Mouse (Mus musculus): Measurements from ENCODE around the gene Ace2. TPM values are rescaled to one million over a fixed set of nuclear protein-coding genes. Genes with fewer than 3 reads are reported as not detected.

Ace2 gene
- polyA plus RNA-seq, 1 experiment from 2014 or later: 0.08 TPM

GRCm38 (mm10) chrX:164145463-164146250, 6.5 kb downstream of the Ace2 start:
- Histone ChIP-seq H3K27ac (no peak overlapping the region), H3K36me3 (replicated peaks) (no peaks in the 10 kb centered on the region), H3K9ac (no peak overlapping the region), H3K9me3 (no peaks in the 10 kb centered on the region), H3K4me1 (no peaks in the 10 kb centered on the region), H3K4me3 (no peak overlapping the region), H3K4me2 (no peak overlapping the region), H3K27me3 (replicated peaks) (no peaks in the 10 kb centered on the region; the same call in 1 of the 2 replicates)
- no peak for ATAC-seq (replicated peaks)
- 89% methylated on average over 6 of the region's 6 CpGs for WGBS

- H3K36me3 ChIP-seq (replicated peaks): no peaks in the 10 kb centered on the region
- no peaks in the 10 kb centered on the region for H3K27me3 ChIP-seq (replicated peaks)
- H3K9me3 ChIP-seq: no peaks in the 10 kb centered on the region
- no peak overlapping the region for H3K4me2 ChIP-seq
- 63% methylated on average over 2 of the region's 2 CpGs for WGBS
- H3K4me1 ChIP-seq: no peaks in the 10 kb centered on the region
- no peak overlapping the region for H3K9ac ChIP-seq
- ATAC-seq (replicated peaks): no peak
- H3K4me3 ChIP-seq: no peak overlapping the region
- no peak overlapping the region for H3K27ac ChIP-seq
Measured at GRCm38 (mm10) chrX:164152703-164153102, 13.6 kb downstream of the Ace2 start.

GRCm38 (mm10) chrX:164153606-164154005, 14.5 kb downstream of the Ace2 start:
- no peaks in the 10 kb centered on the region for H3K9me3 ChIP-seq
- H3K27me3 ChIP-seq (replicated peaks): no peaks in the 10 kb centered on the region
- H3K4me1 ChIP-seq: no peaks in the 10 kb centered on the region
- no peak overlapping the region for H3K4me3 ChIP-seq
- H3K9ac ChIP-seq: no peak overlapping the region
- no peak for ATAC-seq (replicated peaks)
- H3K27ac ChIP-seq: no peak overlapping the region
- H3K36me3 ChIP-seq (replicated peaks): no peaks in the 10 kb centered on the region
- H3K4me2 ChIP-seq: no peak overlapping the region

GRCm38 (mm10) chrX:164154594-164154993, 15.5 kb downstream of the Ace2 start:
- H3K36me3 ChIP-seq (replicated peaks): no peaks in the 10 kb centered on the region
- H3K9me3 ChIP-seq: no peaks in the 10 kb centered on the region
- no peaks in the 10 kb centered on the region for H3K4me1 ChIP-seq
- no peak for ATAC-seq (replicated peaks)
- H3K9ac ChIP-seq: no peak overlapping the region
- H3K4me2 ChIP-seq: no peak overlapping the region
- no peak overlapping the region for H3K4me3 ChIP-seq
- H3K27me3 ChIP-seq (replicated peaks): peaks cover under 1% of the 10 kb centered on the region; the same call in 1 of the 2 replicates
- no peak overlapping the region for H3K27ac ChIP-seq
- WGBS: 86% methylated on average over 5 of the region's 5 CpGs

GRCm38 (mm10) chrX:164164681-164165080, 25.5 kb downstream of the Ace2 start:
- H3K36me3 ChIP-seq (replicated peaks): no peaks in the 10 kb centered on the region
- H3K27me3 ChIP-seq (replicated peaks): peaks cover 2% of the 10 kb centered on the region; the same call in 1 of the 2 replicates
- no peaks in the 10 kb centered on the region for H3K9me3 ChIP-seq
- no peak overlapping the region for H3K4me3 ChIP-seq
- ATAC-seq (replicated peaks): no peak
- H3K4me1 ChIP-seq: no peaks in the 10 kb centered on the region
- no peak overlapping the region for H3K9ac ChIP-seq
- H3K4me2 ChIP-seq: no peak overlapping the region
- WGBS: 83% methylated on average over 1 of the region's 1 CpGs
- H3K27ac ChIP-seq: no peak overlapping the region

- WGBS: 75% methylated on average over 2 of the region's 2 CpGs
- Histone ChIP-seq H3K4me2 (no peak overlapping the region), H3K9ac (no peak overlapping the region), H3K4me1 (no peaks in the 10 kb centered on the region), H3K27me3 (replicated peaks) (peaks cover 6% of the 10 kb centered on the region; the same call in 1 of the 2 replicates), H3K9me3 (no peaks in the 10 kb centered on the region), H3K36me3 (replicated peaks) (no peaks in the 10 kb centered on the region), H3K4me3 (no peak overlapping the region), H3K27ac (no peak overlapping the region)
- no peak for ATAC-seq (replicated peaks)
Measured at GRCm38 (mm10) chrX:164171034-164171433, 31.9 kb downstream of the Ace2 start.

GRCm38 (mm10) chrX:164173880-164174279, 34.7 kb downstream of the Ace2 start:
- no peak overlapping the region for H3K27ac ChIP-seq
- no peak overlapping the region for H3K4me2 ChIP-seq
- peaks cover 9% of the 10 kb centered on the region for H3K27me3 ChIP-seq (replicated peaks)
- H3K4me1 ChIP-seq: no peaks in the 10 kb centered on the region
- H3K4me3 ChIP-seq: no peak overlapping the region
- H3K9ac ChIP-seq: no peak overlapping the region
- no peaks in the 10 kb centered on the region for H3K9me3 ChIP-seq
- no peak for ATAC-seq (replicated peaks)
- no peaks in the 10 kb centered on the region for H3K36me3 ChIP-seq (replicated peaks)
- WGBS: 94% methylated on average over 4 of the region's 4 CpGs

- WGBS: 84% methylated on average over 1 of the region's 1 CpGs
- Histone ChIP-seq H3K4me2 (no peak overlapping the region), H3K4me3 (no peak overlapping the region), H3K9ac (no peak overlapping the region), H3K4me1 (no peaks in the 10 kb centered on the region), H3K27me3 (replicated peaks) (peaks cover 9% of the 10 kb centered on the region), H3K27ac (no peak overlapping the region), H3K36me3 (replicated peaks) (no peaks in the 10 kb centered on the region), H3K9me3 (no peaks in the 10 kb centered on the region)
- no peak for ATAC-seq (replicated peaks)
Measured at GRCm38 (mm10) chrX:164175311-164175710, 36.2 kb downstream of the Ace2 start.

GRCm38 (mm10) chrX:164175780-164176179, 36.6 kb downstream of the Ace2 start:
- Histone ChIP-seq H3K4me2 (no peak overlapping the region), H3K27me3 (replicated peaks) (peaks cover 9% of the 10 kb centered on the region), H3K27ac (no peak overlapping the region), H3K9me3 (no peaks in the 10 kb centered on the region), H3K9ac (no peak overlapping the region), H3K4me1 (no peaks in the 10 kb centered on the region), H3K4me3 (no peak overlapping the region), H3K36me3 (replicated peaks) (no peaks in the 10 kb centered on the region)
- no peak for ATAC-seq (replicated peaks)
- WGBS: 73% methylated on average over 2 of the region's 2 CpGs

- Histone ChIP-seq H3K36me3 (replicated peaks) (no peaks in the 10 kb centered on the region), H3K4me2 (no peak overlapping the region), H3K4me3 (no peak overlapping the region), H3K27me3 (replicated peaks) (peaks cover 10% of the 10 kb centered on the region), H3K4me1 (no peaks in the 10 kb centered on the region), H3K9me3 (no peaks in the 10 kb centered on the region), H3K9ac (no peak overlapping the region), H3K27ac (no peak overlapping the region)
- no peak for ATAC-seq (replicated peaks)
- WGBS: 81% methylated on average over 2 of the region's 2 CpGs
Measured at GRCm38 (mm10) chrX:164178856-164179255, 39.7 kb downstream of the Ace2 start.

- H3K4me2 ChIP-seq: no peak overlapping the region
- H3K9me3 ChIP-seq: no peaks in the 10 kb centered on the region
- 12% methylated on average over 3 of the region's 3 CpGs for WGBS
- ATAC-seq (replicated peaks): peak; percentile 67; the same call in 1 of the 2 replicates
- H3K4me3 ChIP-seq: no peak overlapping the region
- no peak overlapping the region for H3K27ac ChIP-seq
- H3K27me3 ChIP-seq (replicated peaks): peaks cover 8% of the 10 kb centered on the region
- no peaks in the 10 kb centered on the region for H3K4me1 ChIP-seq
- no peak overlapping the region for H3K9ac ChIP-seq
- H3K36me3 ChIP-seq (replicated peaks): no peaks in the 10 kb centered on the region
Measured at GRCm38 (mm10) chrX:164179746-164180145, 40.6 kb downstream of the Ace2 start.

- WGBS: 39% methylated on average over 3 of the region's 3 CpGs
- Histone ChIP-seq H3K4me2 (no peak overlapping the region), H3K4me3 (no peak overlapping the region), H3K4me1 (no peaks in the 10 kb centered on the region), H3K27ac (no peak overlapping the region), H3K36me3 (replicated peaks) (no peaks in the 10 kb centered on the region), H3K9me3 (no peaks in the 10 kb centered on the region), H3K27me3 (replicated peaks) (peaks cover 6% of the 10 kb centered on the region), H3K9ac (no peak overlapping the region)
- ATAC-seq (replicated peaks): no peak
Measured at GRCm38 (mm10) chrX:164183844-164184243, 44.7 kb downstream of the Ace2 start.

GRCm38 (mm10) chrX:164189880-164190279, 50.7 kb downstream of the Ace2 start:
- Histone ChIP-seq H3K9me3 (no peaks in the 10 kb centered on the region), H3K36me3 (replicated peaks) (no peaks in the 10 kb centered on the region), H3K4me2 (no peak overlapping the region), H3K4me3 (no peak overlapping the region), H3K9ac (no peak overlapping the region), H3K27me3 (replicated peaks) (no peaks in the 10 kb centered on the region), H3K4me1 (no peaks in the 10 kb centered on the region), H3K27ac (no peak overlapping the region)
- ATAC-seq (replicated peaks): no peak
